Mouse (Mus musculus): ENCODE data around the gene Mrgpra2a.
"Not testable (repeated sequence)": the region's sequence is repeated elsewhere in the genome, so short reads cannot be mapped to it uniquely, and the experiment has no call there.

Mrgpra2a gene

GRCm38 (mm10) chr7:47452015-47452414 is at the start of gene Mrgpra2a:
TSS of gene Mrgpra2a (minus strand) at chr7:47452139.
- not testable (repeated sequence) for DNase-seq

GRCm38 (mm10) chr7:47491266-47491665 is 39.3 kb upstream of the Mrgpra2a start:
- not testable (repeated sequence) for DNase-seq

GRCm38 (mm10) chr7:47489438-47489837 is 37.5 kb upstream of the Mrgpra2a start:
- not testable (repeated sequence) for DNase-seq

GRCm38 (mm10) chr7:47483181-47483580 is 31.2 kb upstream of the Mrgpra2a start:
- DNase-seq: not testable (repeated sequence)

- DNase-seq: not testable (repeated sequence)
Measured at GRCm38 (mm10) chr7:47473904-47474303, 22.0 kb upstream of the Mrgpra2a start.

- DNase-seq: not testable (repeated sequence)
Measured at GRCm38 (mm10) chr7:47465278-47465981, 13.5 kb upstream of the Mrgpra2a start.

GRCm38 (mm10) chr7:47445729-47446128 is 6.2 kb downstream of the Mrgpra2a start:
- DNase-seq: not testable (repeated sequence)

GRCm38 (mm10) chr7:47436463-47436862 is 15.5 kb downstream of the Mrgpra2a start:
- not testable (repeated sequence) for DNase-seq

- not testable (repeated sequence) for DNase-seq
Measured at GRCm38 (mm10) chr7:47427815-47428508, 24.0 kb downstream of the Mrgpra2a start.

- DNase-seq: no peak
Measured at GRCm38 (mm10) chr7:47410602-47411001, 41.3 kb downstream of the Mrgpra2a start.

GRCm38 (mm10) chr7:47409545-47409944 is 42.4 kb downstream of the Mrgpra2a start:
- no peak for DNase-seq

GRCm38 (mm10) chr7:47401125-47401524 is 50.8 kb downstream of the Mrgpra2a start:
- DNase-seq: no peak
